Mouse (Mus musculus) bone marrow macrophage, adult 2 months (primary cell): ENCODE data around the gene Lyrm7.

Source experiments
- CTCF ChIP-seq: IDR thresholded peaks from 2 replicates; pipeline ENCODE4 v1.5.1; 2012; ENCODE audit warnings: low read depth, mild to moderate bottlenecking, low read length, moderate library complexity
- POLR2A ChIP-seq: IDR thresholded peaks from 2 replicates; pipeline ENCODE4 v1.6.1; 2012; ENCODE audit warnings: mild to moderate bottlenecking, low read depth, low read length, borderline replicate concordance

DNA sequence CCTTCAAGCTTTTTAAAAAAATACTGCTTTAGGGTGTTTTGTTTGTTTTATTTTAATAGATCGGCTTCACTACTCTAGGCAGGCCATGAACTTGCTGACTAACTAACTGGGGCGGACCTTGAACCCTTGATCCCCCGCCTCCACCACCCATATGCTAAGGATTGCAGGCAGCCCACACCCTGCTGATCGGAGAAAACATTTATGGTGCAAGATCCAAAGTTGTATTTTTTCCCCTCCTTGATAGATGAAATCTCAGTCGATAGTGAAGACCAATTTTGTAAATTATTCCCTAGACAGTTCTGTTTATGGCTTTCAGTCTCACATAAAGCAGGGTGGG, 6.3 kb upstream of the Lyrm7 start:
- TF ChIP-seq CTCF (no peak), POLR2A (no peak)
